In genomic region chr11:75016309-75016860, GRCm38 (mm10) we compare ENCODE assay signal across 13 mouse cellular contexts.
DNase-seq lines count a peak whose midpoint lies in the region; ATAC-seq and TF ChIP-seq lines count a peak whose summit lies in the region.
"Had no signal": no experiment of that assay in that cellular context is flagged by ENCODE, and none has a peak within 500 bp of the region (broad histone marks: within the 10 kb centered on the region; RNA-seq: fewer than 3 reads in every experiment).

No protein-coding gene starts in this region.

- no peak overlapping the region for H3K9ac ChIP-seq in embryonic facial prominence, embryonic 15.5 days
- H3K9ac ChIP-seq: hindbrain, embryonic 15.5 days; liver, embryonic 12.5 days; neural tube, embryonic 12.5 days had no signal

- H3K4me3 ChIP-seq in layer of hippocampus, adult 2 months, result no peak overlapping the region
- no peak overlapping the region for H3K4me3 ChIP-seq in embryonic facial prominence, embryonic 15.5 days (replicated peaks)
- H3K4me3 ChIP-seq in olfactory bulb, adult 2 months (ENCODE audit: insufficient read depth, low read depth, low read length), result no peak overlapping the region
- H3K4me3 ChIP-seq: hindbrain, embryonic 15.5 days; liver, embryonic 12.5 days; neural tube, embryonic 12.5 days had no signal

- ATAC-seq in embryonic facial prominence, embryonic 15.5 days (ENCODE audit: insufficient number of reproducible peaks, low FRiP score, low TSS enrichment, low read depth), result no peak
- ATAC-seq: liver, embryonic 12.5 days; Patski had no signal

- H3K27me3 ChIP-seq in embryonic facial prominence, embryonic 15.5 days, result no peaks in the 10 kb centered on the region
- H3K27me3 ChIP-seq: hindbrain, embryonic 15.5 days; liver, embryonic 12.5 days; neural tube, embryonic 12.5 days; Patski had no signal

- intact Hi-C loops in heart, postnatal 36 days (cut with DNase I), result no loop called here

- H3K4me1 ChIP-seq in embryonic facial prominence, embryonic 15.5 days, result peaks cover 44% of the 10 kb centered on the region
- peaks cover 19% of the 10 kb centered on the region for H3K4me1 ChIP-seq in olfactory bulb, adult 2 months (ENCODE audit: control insufficient read depth, insufficient read depth, low read length)

- no peaks in the 10 kb centered on the region for H3K9me3 ChIP-seq in embryonic facial prominence, embryonic 15.5 days (replicated peaks)
- H3K9me3 ChIP-seq: hindbrain, embryonic 15.5 days; liver, embryonic 12.5 days; neural tube, embryonic 12.5 days had no signal

- 52% methylated on average over 5 of the region's 5 CpGs for WGBS in embryonic facial prominence, embryonic 15.5 days
- 80% methylated on average over 5 of the region's 5 CpGs for WGBS in olfactory bulb, adult 2 months

- H3K27ac ChIP-seq in layer of hippocampus, adult 2 months, result peak overlapping the region; percentile 80
- peak overlapping the region; percentile 90 for H3K27ac ChIP-seq in embryonic facial prominence, embryonic 15.5 days (replicated peaks)
- peak overlapping the region; percentile 49; the same call in 1 of the 2 replicates for H3K27ac ChIP-seq in olfactory bulb, adult 2 months (ENCODE audit: insufficient read depth, low read depth, low read length)
- H3K27ac ChIP-seq: liver, embryonic 12.5 days; neural tube, embryonic 12.5 days had no signal

- TF ChIP-seq POLR2A in olfactory bulb, adult 2 months (IDR thresholded peaks at IDR 0.05; ENCODE audit: insufficient read depth, low read depth, low read length), result no peak

- no peak for TF ChIP-seq CTCF in layer of hippocampus, adult 2 months (conservative IDR thresholded peaks at IDR 0.05)
- TF ChIP-seq CTCF in olfactory bulb, adult 2 months (IDR thresholded peaks at IDR 0.05; ENCODE audit: insufficient read depth, low read depth, low read length), result no peak

- H3K4me2 ChIP-seq in embryonic facial prominence, embryonic 15.5 days (replicated peaks), result no peak overlapping the region
- H3K4me2 ChIP-seq: hindbrain, embryonic 15.5 days; liver, embryonic 12.5 days; neural tube, embryonic 12.5 days had no signal

- DNase-seq in heart, adult 11 months, result peak; percentile 72
- no peak for DNase-seq in heart, postnatal 36 days
- DNase-seq in layer of hippocampus, adult 2 months (ENCODE audit: low spot score in 2 of 2), result no peak
- DNase-seq in layer of hippocampus, postnatal 25 days (ENCODE audit: extremely low spot score in 1 of 2, low spot score in 1 of 2), result no peak
- no peak for DNase-seq in urinary bladder, postnatal 10 days (ENCODE audit: low spot score)
- no peak for DNase-seq in right cerebral cortex, postnatal 10 days (ENCODE audit: low spot score in 2 of 2)
- DNase-seq: thymus, postnatal 25 days had no signal

- H3K36me3 ChIP-seq in embryonic facial prominence, embryonic 15.5 days, result no peaks in the 10 kb centered on the region
- H3K36me3 ChIP-seq: hindbrain, embryonic 15.5 days; liver, embryonic 12.5 days; neural tube, embryonic 12.5 days had no signal
